Mouse (Mus musculus): Measurements from ENCODE around the gene Sertad3. TPM values are rescaled to one million over a fixed set of nuclear protein-coding genes. Genes with fewer than 3 reads are reported as not detected.

Gene Sertad3
- total and polyA plus RNA-seq, 2 experiments, result 3.5 to 6.9 TPM

DNA sequence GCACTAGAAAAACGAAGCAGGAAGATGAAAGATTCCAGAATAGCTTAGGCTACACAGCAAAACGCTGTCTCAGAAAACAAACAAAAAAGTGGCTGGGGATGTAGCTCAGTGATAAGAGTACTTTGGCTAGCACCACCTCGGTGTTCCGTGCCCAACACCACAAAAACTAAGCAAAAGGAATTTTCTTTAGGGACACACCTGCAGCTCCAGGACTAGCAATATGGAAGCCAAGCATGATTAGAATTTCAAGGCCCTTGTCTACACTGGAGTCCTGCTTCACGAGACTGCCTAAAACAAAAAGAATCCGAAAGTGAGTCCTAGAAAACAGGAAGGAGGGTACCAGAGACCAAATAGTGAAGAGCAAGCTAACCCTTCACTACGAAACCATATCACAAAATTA lies 972 bp upstream of the Sertad3 start:
- Histone ChIP-seq H3K27ac (replicated peaks; ENCODE audit: insufficient read depth, low read depth, low read length) (peak overlapping the region; percentile 77), H3K27me3 (ENCODE audit: control insufficient read depth, insufficient read depth, low read length) (no peaks in the 10 kb centered on the region), H3K9ac (ENCODE audit: low read depth, low read length) (peak overlapping the region; percentile 73), H3K4me3 (ENCODE audit: insufficient read depth, low read depth, low read length) (peak overlapping the region; percentile 60), H3K4me1 (ENCODE audit: control insufficient read depth, insufficient read depth, low read length) (peaks cover 9% of the 10 kb centered on the region), H3K36me3 (ENCODE audit: control insufficient read depth, insufficient read depth, low read length) (peaks cover 4% of the 10 kb centered on the region), H3K79me2 (ENCODE audit: control insufficient read depth, insufficient read depth, low read length) (peaks cover 12% of the 10 kb centered on the region)
- peak; percentile 66 for DNase-seq (ENCODE audit: extremely low read depth, low read depth, low spot score)
- WGBS, result 0% methylated on average over 7 of the region's 7 CpGs
- no peak for TF ChIP-seq CTCF (IDR thresholded peaks at IDR 0.05; ENCODE audit: low read depth, low read length)
- no peak for TF ChIP-seq POLR2A (IDR thresholded peaks at IDR 0.05; ENCODE audit: extremely low read depth, insufficient read depth, low read length)

DNA sequence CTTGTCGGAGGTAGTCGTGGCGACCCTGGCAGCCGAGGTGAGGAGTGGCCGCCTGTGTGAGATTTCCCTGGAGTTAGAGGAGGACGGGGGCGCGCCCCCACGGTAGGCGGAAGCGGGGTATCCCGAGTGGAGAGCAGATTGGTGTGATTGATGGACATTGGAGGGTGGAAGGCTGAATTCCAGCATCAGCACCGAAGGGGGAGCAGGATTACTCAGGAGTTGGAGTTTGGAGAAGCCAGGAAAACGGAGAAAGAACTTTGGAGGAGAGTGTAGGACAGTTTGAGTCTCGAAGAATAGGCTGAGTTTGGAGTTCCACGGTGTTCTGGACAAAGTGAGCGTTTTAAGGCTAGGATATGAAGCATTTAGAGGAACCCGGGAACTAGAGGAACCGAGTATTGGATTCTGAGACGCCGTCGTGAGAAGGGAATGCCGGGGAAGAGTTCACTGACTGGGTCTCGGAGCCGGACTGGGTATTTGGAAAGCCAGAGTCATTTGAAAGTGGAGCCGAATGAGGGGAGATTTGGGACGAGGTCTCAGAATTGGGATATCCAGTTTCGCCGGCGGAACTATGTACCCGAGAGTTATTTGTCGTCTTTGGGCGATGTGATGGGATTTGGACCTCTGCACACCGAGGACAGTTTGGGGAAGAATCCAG lies 394 bp downstream of the Sertad3 start:
- peaks cover 13% of the 10 kb centered on the region for H3K4me1 ChIP-seq (ENCODE audit: control insufficient read depth, insufficient read depth, low read length)
- H3K27ac ChIP-seq (replicated peaks; ENCODE audit: insufficient read depth, low read depth, low read length), result peak overlapping the region; percentile 78
- no peak for TF ChIP-seq CTCF (IDR thresholded peaks at IDR 0.05; ENCODE audit: low read depth, low read length)
- no peak; the same call in 1 of the 2 replicates for TF ChIP-seq POLR2A (IDR thresholded peaks at IDR 0.05; ENCODE audit: extremely low read depth, insufficient read depth, low read length)
- peaks cover 12% of the 10 kb centered on the region for H3K79me2 ChIP-seq (ENCODE audit: control insufficient read depth, insufficient read depth, low read length)
- WGBS, result under 1% methylated on average over 34 of the region's 34 CpGs
- peaks cover 4% of the 10 kb centered on the region for H3K36me3 ChIP-seq (ENCODE audit: control insufficient read depth, insufficient read depth, low read length)
- peak overlapping the region; percentile 89 for H3K4me3 ChIP-seq (ENCODE audit: insufficient read depth, low read depth, low read length)
- H3K9ac ChIP-seq (ENCODE audit: low read depth, low read length), result peak overlapping the region; percentile 87
- DNase-seq (ENCODE audit: extremely low read depth, low read depth, low spot score), result no peak
- H3K27me3 ChIP-seq (ENCODE audit: control insufficient read depth, insufficient read depth, low read length), result no peaks in the 10 kb centered on the region

DNA sequence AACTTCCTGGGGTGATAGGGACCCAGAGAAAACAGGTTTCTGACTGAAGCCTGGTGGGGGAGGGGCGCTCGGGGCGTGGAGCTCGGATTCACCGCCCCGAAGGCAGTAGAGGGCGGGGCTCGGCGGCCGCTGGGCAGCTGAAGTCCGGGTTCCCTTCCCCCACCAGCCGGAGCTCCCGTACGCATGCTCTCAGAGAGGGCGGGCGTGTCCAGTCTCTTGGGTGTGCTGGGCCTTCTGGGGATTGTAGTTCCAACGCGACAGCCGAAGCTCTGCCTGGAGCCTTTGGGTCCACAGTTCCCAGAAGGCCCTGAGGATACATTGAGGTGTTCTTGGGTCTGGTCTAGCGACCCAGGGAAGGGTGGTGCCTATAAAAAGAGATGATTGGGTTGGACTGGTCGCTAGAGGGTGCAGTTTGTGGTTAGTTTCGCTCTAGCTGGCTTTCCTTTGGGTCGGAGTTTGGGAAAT lies 954 bp downstream of the Sertad3 start:
- Histone ChIP-seq H3K36me3 (ENCODE audit: control insufficient read depth, insufficient read depth, low read length) (peaks cover 4% of the 10 kb centered on the region), H3K27ac (replicated peaks; ENCODE audit: insufficient read depth, low read depth, low read length) (peak overlapping the region; percentile 78), H3K4me3 (ENCODE audit: insufficient read depth, low read depth, low read length) (peak overlapping the region; percentile 89), H3K27me3 (ENCODE audit: control insufficient read depth, insufficient read depth, low read length) (no peaks in the 10 kb centered on the region), H3K4me1 (ENCODE audit: control insufficient read depth, insufficient read depth, low read length) (peaks cover 16% of the 10 kb centered on the region), H3K79me2 (ENCODE audit: control insufficient read depth, insufficient read depth, low read length) (peaks cover 12% of the 10 kb centered on the region), H3K9ac (ENCODE audit: low read depth, low read length) (peak overlapping the region; percentile 87)
- TF ChIP-seq CTCF (IDR thresholded peaks at IDR 0.05; ENCODE audit: low read depth, low read length) (peak; percentile 44; the same call in 1 of the 2 replicates), POLR2A (IDR thresholded peaks at IDR 0.05; ENCODE audit: extremely low read depth, insufficient read depth, low read length) (0 out of 2 replicates have a peak, but pooled peaks have one; percentile 12)
- under 1% methylated on average over 23 of the region's 23 CpGs for WGBS
- peak; percentile 99 for DNase-seq (ENCODE audit: extremely low read depth, low read depth, low spot score)

- no peak overlapping the region for H3K27ac ChIP-seq (replicated peaks; ENCODE audit: insufficient read depth, low read depth, low read length)
- H3K27me3 ChIP-seq (ENCODE audit: control insufficient read depth, insufficient read depth, low read length), result no peaks in the 10 kb centered on the region
- H3K36me3 ChIP-seq (ENCODE audit: control insufficient read depth, insufficient read depth, low read length), result peaks cover 4% of the 10 kb centered on the region
- H3K79me2 ChIP-seq (ENCODE audit: control insufficient read depth, insufficient read depth, low read length), result peaks cover 12% of the 10 kb centered on the region
- H3K4me3 ChIP-seq (ENCODE audit: insufficient read depth, low read depth, low read length), result no peak overlapping the region
- no peak overlapping the region for H3K9ac ChIP-seq (ENCODE audit: low read depth, low read length)
- TF ChIP-seq CTCF (IDR thresholded peaks at IDR 0.05; ENCODE audit: low read depth, low read length), result no peak
- DNase-seq (ENCODE audit: extremely low read depth, low read depth, low spot score), result no peak
- peaks cover 23% of the 10 kb centered on the region for H3K4me1 ChIP-seq (ENCODE audit: control insufficient read depth, insufficient read depth, low read length)
- 75% methylated on average over 2 of the region's 2 CpGs for WGBS
Observed at GRCm38 (mm10) chr7:27475596-27475995, 2.0 kb downstream of the Sertad3 start.

DNA sequence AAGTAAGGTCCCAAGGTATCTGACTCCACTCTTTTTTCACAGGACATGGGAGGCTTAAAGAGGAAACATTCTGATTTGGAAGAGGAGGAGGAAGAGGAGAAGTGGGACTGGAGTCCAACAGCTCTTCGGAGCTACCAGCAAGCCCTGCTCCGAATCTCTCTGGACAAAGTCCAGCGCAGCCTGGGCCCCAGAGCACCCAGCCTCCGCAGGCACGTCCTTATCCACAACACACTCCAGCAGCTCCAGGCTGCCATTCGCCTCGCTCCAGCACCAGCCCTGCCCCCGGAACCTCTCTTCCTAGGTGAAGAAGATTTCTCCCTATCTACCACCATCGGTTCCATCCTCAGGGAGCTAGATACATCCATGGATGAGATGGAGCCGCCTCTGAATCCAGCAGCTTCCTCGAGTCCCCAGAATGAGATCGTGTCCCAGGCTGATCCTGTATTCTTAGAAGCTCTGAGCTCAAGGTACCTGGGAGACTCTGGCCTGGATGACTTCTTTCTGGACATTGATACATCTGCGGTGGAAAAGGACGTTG lies 2.6 kb downstream of the Sertad3 start:
- H3K36me3 ChIP-seq (ENCODE audit: control insufficient read depth, insufficient read depth, low read length), result peaks cover 4% of the 10 kb centered on the region
- DNase-seq (ENCODE audit: extremely low read depth, low read depth, low spot score), result peak; percentile 38
- H3K4me1 ChIP-seq (ENCODE audit: control insufficient read depth, insufficient read depth, low read length), result peaks cover 23% of the 10 kb centered on the region
- no peak overlapping the region for H3K27ac ChIP-seq (replicated peaks; ENCODE audit: insufficient read depth, low read depth, low read length)
- peaks cover 12% of the 10 kb centered on the region for H3K79me2 ChIP-seq (ENCODE audit: control insufficient read depth, insufficient read depth, low read length)
- H3K27me3 ChIP-seq (ENCODE audit: control insufficient read depth, insufficient read depth, low read length), result no peaks in the 10 kb centered on the region
- H3K4me3 ChIP-seq (ENCODE audit: insufficient read depth, low read depth, low read length), result no peak overlapping the region
- no peak overlapping the region for H3K9ac ChIP-seq (ENCODE audit: low read depth, low read length)
- WGBS, result 49% methylated on average over 14 of the region's 14 CpGs
- TF ChIP-seq POLR2A (IDR thresholded peaks at IDR 0.05; ENCODE audit: extremely low read depth, insufficient read depth, low read length) (no peak), CTCF (IDR thresholded peaks at IDR 0.05; ENCODE audit: low read depth, low read length) (no peak)

- no peaks in the 10 kb centered on the region for H3K27me3 ChIP-seq (ENCODE audit: control insufficient read depth, insufficient read depth, low read length)
- no peak overlapping the region for H3K9ac ChIP-seq (ENCODE audit: low read depth, low read length)
- H3K27ac ChIP-seq (replicated peaks; ENCODE audit: insufficient read depth, low read depth, low read length), result no peak overlapping the region
- peaks cover 24% of the 10 kb centered on the region for H3K4me1 ChIP-seq (ENCODE audit: control insufficient read depth, insufficient read depth, low read length)
- no peak for DNase-seq (ENCODE audit: extremely low read depth, low read depth, low spot score)
- no peak overlapping the region for H3K4me3 ChIP-seq (ENCODE audit: insufficient read depth, low read depth, low read length)
- peaks cover 12% of the 10 kb centered on the region for H3K79me2 ChIP-seq (ENCODE audit: control insufficient read depth, insufficient read depth, low read length)
- TF ChIP-seq POLR2A (IDR thresholded peaks at IDR 0.05; ENCODE audit: extremely low read depth, insufficient read depth, low read length) (no peak), CTCF (IDR thresholded peaks at IDR 0.05; ENCODE audit: low read depth, low read length) (no peak)
- 60% methylated on average over 7 of the region's 7 CpGs for WGBS
- H3K36me3 ChIP-seq (ENCODE audit: control insufficient read depth, insufficient read depth, low read length), result peaks cover 4% of the 10 kb centered on the region
Observed at GRCm38 (mm10) chr7:27478561-27478960, 5.0 kb downstream of the Sertad3 start.
